Mouse (Mus musculus) adrenal gland (tissue): ENCODE results near the gene Wdr47.

ENCODE experiments used
- microRNA-seq, 2 experiments: library from miRNA; unstranded; fragments of <30 nt; microRNA quantifications; one replicate each; pipeline ENCODE4; 2019

Wdr47 gene

Small RNA genes within 50 kb of the gene (microRNA-seq; reads per million reads assigned to microRNA genes)
- 0 reads per million in 2 experiments for gene Gm22860
